Mouse (Mus musculus): ENCODE data around the gene Sh3bp1.
A peak's percentile ranks its signal among the peaks of the same experiment; 100 is the strongest.

The Sh3bp1 gene

DNA sequence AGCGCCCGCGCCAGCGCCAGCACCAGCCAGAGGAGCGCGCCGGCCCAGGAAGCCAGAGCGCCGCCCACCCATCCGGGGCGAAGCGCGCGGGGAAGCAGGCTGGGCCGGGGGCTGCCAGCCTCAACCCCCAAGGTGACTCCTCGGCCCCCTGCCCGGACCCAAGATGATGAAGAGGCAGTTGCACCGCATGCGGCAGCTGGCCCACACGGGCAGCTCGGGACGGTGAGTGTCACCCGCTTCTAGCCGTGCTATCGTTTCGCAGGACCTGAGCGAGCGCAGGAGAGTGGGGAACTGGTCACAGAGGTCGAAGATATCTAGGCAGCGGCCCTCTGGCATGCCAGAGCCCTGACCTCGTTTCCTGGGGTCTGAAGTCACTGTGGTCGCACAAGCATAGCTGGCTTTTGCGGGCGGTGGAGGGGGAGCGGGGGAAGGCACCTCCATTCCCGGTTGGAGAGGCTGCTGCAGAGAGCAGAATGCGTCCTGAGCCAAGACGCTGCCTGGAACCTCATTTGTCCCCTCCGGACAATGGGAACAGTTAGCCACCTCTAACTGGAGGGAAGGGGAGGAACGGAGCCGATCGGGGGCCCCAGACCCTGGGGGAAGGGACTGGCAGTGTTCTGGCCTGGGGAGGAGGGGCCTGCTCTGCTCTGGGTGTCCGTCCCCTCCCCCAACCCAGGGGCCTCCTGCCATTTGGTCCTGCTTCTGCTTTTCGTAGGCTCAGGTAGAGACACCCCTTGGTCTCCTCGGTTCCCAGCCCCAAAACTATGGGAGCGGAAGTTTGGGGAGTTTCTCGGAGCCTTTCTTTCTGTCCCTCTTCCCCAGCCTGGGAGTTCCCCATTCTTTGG lies at the start of gene Sh3bp1:
TSS of gene Sh3bp1 (plus strand) at position 29 of the 845 bp plus-strand sequence.
- DNase-seq (ENCODE audit: low spot score in 2 of 2), result peak; percentile 65 to 74

DNA sequence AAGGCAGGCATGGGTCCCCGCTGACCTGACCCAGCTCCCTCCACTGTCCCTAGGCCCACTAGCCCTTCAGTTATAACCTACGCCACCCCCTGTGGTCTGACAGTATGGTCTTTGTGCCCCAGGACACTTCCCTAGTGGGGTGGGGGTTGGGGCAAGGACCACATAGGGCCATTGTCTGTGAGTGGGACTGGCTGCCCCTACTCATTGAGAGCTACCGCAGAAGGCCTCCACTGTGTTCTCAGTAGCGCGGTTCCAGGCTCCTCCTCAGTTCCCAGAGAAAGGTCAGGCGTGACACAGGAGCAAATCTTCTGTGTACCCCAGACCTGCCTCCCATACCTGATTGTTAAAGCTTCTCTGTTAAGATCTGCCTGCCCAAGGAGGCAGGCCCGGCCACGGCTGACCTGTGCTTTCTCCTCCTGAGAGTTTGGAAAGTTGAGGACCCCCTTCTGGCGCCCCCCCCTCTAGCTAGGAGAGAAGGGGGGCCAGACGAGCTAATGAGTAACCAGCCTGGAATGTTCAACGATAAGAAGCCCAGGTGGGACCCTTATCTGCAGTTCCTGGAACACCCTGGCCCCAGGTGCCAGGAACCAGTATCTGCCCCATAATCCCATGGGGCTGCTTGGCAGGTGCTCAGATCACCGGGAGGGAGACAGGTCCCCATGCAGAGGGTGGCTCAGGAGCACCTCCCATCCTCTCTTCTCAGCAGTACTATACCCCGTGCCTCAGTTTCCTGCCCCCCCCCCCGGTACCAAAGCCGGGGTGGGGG lies 49.3 kb upstream of the Sh3bp1 start:
- DNase-seq (ENCODE audit: low spot score in 2 of 2), result no peak

DNA sequence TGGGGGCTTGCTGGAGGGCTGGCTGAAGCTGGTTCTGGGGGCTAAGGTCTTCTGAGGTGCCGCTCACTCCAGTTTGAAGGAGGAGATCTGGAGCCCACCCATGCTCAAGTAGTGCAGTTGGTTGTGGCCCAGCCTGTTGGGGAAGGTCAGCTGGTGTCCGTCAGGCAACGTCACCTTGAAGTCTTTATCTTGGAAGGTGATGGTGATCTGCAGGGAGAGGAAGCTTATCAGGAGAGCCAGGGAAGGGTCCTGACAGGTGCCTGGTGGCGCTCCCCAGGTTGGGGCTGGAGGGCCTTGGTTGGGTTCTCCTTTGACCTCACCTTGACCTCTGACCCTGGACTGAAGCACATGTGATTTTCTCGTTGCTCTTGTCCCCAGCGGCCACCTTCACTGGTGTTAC lies 48.6 kb upstream of the Sh3bp1 start:
- DNase-seq (ENCODE audit: low spot score in 2 of 2), result no peak

DNA sequence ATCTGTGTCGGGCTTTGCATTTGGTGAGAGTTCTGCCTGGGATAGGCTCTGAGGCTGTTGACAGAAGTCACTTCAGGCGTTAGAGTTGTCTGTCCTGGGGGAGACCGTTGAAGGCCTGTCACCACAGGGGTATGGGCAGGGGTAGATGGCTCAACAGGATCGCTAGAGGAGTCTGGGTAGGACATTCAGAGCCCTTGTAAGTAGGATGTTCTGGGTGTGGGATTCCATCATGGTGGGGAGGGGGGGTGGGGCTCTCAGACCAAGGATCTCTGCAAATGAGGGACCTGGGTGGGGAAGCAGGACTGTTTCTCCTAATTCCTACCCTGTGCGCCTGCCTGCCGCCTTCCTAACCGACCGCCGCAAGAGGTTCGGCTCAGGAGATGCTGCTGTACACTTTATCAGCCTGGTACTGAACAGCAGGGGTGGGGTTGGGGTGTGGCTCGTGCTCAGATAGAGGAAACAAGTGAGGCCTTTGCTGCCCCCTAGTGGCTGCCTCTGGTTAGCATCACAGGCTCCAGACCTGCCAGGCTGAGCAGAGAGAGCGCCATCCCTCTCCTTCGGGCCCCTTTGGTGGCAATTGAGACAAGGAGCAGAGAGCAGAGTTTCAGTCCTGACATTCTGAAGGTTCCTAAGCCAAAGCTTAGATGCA lies 47.9 kb upstream of the Sh3bp1 start:
- peak; percentile 90 to 93 for DNase-seq (ENCODE audit: low spot score in 2 of 2)

DNA sequence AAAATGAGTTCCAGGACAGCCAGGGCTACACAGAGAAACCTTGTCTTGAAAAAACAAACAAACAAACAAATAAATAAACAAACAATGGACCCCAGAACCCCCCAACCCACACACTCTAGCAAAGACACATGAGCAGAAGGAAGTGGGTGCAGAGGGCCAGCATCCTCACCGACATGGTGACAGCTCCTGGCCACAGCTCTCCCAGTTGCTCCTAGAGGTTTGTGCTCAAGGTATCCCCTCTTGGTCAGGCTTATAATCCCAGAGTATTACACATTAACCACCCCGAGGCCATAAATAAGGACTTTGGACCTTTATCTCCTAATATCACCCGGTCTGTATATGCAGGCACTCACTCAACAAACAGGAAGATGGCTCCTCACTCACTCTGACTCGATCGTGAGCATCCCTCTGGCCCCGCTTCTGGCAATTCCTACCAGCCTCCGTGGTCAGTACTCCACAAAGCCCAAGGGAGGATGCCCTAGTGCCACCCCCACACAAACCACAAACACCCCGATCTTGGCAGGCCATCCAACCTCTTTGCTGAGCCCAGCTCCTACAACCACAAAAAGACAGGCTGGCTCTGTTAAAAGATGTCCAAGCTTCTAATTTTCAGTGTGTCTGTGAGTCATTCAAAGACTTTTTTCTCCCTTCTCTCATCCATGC lies 44.1 kb upstream of the Sh3bp1 start, which contains the start of gene Lgals2:
TSS of gene Lgals2 (minus strand) at position 227 of the 663 bp plus-strand sequence.
- DNase-seq (ENCODE audit: low spot score in 2 of 2), result no peak

DNA sequence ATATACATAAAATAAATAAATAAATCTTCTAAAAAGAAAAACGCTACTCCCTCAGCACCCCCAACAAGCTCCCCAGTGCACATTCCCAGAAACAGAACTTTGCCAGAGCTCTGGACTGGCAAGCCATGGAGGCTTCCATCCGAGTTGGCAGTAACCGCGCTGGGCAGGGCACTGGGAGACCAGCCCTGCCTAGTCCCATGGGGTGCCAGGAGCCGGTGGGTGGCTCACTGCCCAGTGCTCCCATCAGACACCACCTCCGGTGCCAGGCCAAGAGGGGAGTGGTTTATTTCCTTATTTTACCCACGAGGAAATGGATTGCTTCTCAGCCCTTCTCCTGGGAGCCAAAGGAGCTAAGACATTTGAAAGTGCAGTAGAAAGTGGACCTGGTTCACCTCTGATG lies 42.6 kb upstream of the Sh3bp1 start:
- DNase-seq (ENCODE audit: low spot score in 2 of 2), result peak; percentile 79 to 84

DNA sequence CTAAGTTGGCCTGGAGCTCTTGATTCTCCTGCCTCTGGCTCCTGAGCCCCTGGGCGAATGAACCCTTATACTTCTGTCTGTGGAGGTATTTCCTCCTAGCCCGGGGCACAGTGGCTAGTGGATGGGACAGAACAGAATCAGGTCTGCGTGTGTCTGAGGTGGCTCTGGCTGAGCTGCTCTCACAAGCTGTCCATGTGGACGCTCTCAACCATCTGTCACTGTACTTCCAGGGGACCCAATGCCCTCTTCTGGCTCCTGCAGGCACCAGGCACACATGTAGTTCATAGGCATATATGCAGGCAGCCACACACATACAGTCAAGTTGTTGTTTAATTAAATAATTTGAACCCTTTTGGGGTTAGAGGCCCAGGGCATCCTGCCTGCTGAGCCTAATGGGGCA lies 40.3 kb upstream of the Sh3bp1 start:
- DNase-seq (ENCODE audit: low spot score in 2 of 2), result no peak

DNA sequence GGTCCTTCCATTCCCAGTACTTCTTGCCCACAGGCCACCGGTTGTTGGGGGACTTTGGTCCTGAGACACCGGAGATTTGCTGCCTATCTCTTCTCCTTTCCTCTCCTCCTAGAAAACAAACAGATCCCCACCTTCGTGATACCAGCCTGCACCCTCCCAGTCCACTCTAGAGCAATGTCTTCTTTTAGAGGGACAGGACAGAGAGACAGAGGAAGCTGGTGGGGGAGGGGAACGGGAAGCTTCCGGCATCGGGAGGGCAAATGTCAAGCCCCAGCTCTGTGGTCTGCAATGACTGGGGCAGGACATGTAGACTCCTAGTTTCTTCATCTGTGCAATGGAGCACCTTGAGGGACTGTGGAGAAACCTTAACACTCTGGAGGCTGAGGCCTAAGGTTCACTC lies 39.9 kb upstream of the Sh3bp1 start:
- DNase-seq (ENCODE audit: low spot score in 2 of 2), result no peak

DNA sequence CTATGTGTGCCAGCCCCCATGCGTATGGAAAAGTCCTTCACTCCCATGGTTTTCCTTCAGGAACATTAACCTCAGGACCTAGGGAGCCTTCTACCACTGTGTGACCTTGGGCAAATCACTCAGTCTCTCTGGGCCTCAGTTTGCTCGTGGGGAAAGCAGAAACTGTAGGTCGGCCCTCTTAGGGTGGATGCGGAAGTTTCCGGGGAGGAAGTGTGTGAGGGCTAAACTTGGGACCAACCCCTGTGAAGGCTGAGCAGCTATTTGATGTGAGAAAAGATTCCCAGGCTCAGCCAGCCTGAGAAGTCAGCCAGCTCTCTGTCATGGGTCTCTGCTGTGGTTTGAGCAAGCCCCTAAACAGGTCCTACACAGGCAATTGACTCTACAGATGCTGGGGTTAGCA lies 37.3 kb upstream of the Sh3bp1 start:
- DNase-seq (ENCODE audit: low spot score in 2 of 2), result no peak

DNA sequence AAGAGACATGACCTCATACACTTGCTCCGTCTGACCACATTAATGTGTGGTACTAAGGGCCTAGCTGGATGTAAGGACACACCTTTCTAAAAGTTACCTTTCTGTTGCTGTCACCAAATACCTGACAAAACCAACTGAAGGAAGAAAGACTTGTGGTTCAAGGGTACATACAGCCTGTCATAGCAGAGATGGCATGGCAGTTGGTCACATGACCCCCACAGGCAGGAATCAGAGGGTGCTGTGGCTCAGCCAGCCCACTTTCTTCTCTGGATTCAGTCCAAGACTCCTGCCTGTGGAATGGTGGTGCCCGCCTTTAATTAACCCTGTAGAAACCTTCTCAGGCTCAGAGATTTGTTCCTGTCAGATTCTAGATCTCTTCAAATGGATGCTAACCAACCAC lies 36.4 kb upstream of the Sh3bp1 start:
- no peak for DNase-seq (ENCODE audit: low spot score in 2 of 2)

DNA sequence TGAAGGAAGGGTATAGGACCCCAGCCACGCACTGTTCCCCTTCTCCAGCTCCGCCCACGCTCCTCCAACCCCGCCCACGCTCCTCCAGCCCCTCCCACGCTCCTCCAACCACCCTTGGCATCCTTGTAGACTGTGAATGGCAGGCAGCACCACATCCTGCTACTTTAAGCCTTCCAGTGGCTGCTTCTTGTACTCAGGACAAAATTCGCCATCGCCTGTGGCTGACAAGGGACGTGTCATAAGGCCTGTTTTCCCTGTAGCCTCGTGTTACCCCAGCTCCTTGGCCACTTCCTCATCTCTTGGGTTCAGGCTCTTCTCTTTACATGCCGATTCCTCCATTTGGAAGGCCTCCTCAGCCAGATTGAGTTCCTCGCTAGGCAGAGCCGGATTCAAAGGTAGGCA lies 35.7 kb upstream of the Sh3bp1 start:
- DNase-seq (ENCODE audit: low spot score in 2 of 2), result no peak

DNA sequence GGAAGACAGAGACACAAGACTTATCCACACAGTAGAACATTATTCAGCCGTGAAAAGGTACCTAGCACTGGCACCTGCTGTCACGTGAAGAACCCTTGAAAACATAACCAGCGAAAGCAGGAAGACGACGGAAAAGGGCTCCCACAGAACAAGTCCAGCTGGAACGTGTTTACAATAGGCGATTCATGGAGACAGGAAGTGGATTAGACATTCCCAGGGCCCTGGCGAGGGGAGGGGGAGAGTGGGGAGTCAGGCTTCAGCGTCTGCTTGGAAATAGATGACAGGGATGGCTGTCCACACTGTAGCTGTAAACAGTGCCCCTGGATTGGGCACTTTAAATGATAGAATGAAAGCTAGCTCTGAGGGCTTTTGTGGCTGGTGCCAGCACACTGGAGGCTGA lies 31.2 kb upstream of the Sh3bp1 start:
- peak; percentile 65 to 76 for DNase-seq (ENCODE audit: low spot score in 2 of 2)

DNA sequence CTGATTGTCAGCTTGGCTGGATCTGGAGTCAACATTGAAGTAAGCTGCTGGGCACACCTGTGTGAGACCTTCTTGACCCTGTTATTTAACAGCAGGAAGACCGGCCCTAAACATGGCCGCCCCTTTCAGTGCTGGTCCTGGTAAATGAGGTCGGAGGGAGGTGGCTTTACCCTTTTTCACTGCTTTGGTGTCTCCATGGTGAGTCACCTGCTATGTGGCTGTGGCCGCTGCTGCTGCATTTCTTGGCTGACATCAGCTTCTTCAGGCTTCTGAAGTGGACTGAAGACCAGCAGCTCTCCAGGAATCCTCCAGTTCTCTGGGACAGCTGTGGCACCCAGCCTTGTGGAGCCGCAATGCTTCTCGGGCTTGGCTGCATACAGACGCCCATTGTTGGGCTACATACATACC lies 30.7 kb upstream of the Sh3bp1 start:
- no peak for DNase-seq (ENCODE audit: low spot score in 2 of 2)

DNA sequence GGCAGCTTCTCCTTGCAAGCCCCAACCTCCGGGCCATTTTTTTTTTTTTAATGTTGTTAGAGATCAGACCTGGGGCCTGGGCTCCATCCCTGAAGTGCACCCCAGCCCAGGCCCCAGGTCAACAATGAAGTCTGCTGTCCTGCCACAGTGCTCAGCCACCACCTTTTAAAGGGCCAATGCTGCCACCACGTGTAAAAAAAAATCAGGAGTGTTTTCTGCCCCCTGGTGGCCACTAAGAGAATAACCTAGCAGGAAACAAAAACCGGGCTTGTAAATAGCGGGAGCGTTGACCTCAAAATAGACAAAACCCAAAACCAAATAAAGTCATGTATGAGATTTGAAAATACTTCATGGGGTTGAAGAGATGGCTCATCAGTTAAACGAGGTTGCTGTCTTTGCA lies 29.8 kb upstream of the Sh3bp1 start:
- peak in 1 of 2 experiments; percentile 60 for DNase-seq (ENCODE audit: low spot score in 2 of 2)

DNA sequence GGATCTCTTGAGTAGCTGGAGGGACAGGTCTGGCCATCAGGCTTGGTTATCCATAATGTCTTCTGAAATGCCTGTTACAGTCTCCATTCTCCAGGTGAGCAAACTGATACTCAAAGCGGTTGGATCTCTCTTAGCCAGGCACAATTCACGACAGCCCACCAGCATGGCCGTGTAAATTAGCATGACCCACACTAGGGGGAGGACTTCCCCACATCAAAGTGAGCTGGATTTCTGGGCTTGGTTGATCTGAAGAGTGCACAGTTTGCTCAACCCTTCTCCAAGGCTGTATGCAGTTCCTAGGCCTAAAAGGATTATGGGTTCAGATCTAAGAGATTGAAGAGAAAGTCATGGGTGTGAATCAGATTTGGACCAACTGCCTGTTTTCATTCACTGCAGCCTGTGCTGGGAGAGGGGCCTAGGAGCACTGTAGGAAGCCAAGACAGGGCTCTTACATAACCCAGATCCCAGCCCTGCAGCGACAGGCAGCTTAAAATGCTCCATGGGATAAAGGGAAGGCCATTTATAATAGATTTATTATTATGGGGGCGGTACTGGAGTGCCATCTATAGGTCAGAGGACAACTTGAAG lies 27.5 kb upstream of the Sh3bp1 start:
- DNase-seq (ENCODE audit: low spot score in 2 of 2), result no peak

DNA sequence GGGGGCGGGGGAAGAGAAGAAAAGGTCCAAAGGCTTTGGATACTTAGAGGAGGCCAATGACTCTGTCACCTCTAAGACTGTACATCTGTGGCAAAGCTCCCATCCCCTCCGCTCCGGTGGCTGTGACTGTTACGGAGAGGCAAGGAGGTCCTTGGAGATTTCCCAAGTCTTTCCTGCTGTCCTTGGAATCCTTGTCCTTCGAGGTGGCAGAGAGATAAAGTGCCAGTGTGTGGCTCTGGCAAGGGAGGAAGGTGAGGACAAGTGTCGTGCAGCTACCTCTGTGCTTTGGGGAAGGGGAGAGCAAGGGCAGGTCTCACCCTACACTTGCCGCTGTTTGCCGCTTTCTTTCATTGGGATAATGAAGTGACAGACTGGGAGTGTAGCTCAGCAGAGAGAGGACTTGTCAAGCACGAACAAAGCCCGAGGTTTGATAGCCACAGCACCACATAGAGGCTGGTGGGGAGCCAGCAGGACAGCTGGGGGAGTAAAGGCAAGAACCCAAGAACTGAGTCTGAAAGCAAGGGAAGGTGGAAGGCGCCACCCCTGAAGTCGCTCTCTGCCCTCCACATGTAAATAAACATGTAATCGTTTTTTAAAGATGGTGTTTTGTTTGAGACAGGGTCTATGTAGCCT lies 25.6 kb upstream of the Sh3bp1 start:
- DNase-seq (ENCODE audit: low spot score in 2 of 2), result no peak

DNA sequence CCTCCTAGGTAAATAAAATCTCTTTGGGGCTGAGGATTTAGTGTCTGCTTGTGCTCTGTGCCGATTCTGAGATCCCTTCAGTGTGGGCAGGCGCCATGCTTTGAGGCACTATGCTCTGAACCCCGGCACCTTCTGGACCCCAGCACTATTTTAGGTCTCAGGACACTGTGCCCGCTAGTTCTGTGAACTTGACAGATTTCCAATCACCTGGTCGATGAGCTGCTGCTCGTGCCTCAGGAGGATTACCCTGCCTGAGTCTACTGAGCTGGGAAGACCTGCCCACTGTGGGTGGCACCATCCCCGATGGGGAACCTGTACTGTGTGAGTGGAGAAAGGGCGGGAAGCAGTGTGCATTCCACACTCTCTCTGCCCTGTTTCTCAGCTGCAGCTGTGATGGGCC lies 24.6 kb upstream of the Sh3bp1 start:
- DNase-seq (ENCODE audit: low spot score in 2 of 2), result no peak

DNA sequence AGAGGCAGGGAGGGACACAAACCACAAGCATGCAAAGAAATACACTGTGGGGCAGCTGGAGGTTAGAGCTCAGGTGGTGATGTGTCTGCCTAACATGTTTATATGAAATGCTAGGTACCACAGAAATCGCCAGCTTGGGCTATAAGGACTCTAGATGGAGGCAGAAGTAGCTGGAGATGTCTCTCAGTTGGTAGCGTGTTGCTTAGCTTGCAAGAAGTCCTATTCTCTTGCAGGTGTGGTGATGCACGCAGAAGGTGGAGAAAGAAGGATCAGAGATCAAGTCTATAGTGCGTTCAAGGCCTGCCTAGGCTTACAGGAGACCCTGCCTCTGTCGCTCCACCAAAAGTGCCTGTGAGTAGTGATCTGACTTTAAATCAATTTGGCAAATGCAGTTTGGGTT lies 24.0 kb upstream of the Sh3bp1 start:
- DNase-seq (ENCODE audit: low spot score in 2 of 2), result no peak

DNA sequence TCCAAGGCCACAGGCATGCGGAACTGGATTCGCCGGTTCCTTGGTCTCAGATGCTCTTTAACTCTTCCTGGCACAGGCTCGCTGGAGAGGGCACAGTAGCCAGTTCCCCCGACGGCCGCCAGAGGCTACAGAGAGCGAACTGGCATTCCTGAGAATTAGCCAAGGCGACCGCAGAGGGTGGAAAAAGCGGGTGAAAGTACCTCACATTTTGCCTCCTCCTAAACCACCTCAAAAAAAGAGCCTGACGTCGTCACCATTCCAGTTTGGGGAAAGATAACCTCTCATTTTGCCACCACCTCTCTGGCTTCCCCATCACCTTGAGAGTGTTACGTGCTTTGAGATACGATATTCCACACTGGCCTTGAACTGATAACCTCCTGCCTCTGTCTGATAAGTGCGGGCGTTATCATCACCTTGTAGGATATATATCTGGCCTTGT lies 23.3 kb upstream of the Sh3bp1 start:
- DNase-seq (ENCODE audit: low spot score in 2 of 2), result peak; percentile 91 to 92

DNA sequence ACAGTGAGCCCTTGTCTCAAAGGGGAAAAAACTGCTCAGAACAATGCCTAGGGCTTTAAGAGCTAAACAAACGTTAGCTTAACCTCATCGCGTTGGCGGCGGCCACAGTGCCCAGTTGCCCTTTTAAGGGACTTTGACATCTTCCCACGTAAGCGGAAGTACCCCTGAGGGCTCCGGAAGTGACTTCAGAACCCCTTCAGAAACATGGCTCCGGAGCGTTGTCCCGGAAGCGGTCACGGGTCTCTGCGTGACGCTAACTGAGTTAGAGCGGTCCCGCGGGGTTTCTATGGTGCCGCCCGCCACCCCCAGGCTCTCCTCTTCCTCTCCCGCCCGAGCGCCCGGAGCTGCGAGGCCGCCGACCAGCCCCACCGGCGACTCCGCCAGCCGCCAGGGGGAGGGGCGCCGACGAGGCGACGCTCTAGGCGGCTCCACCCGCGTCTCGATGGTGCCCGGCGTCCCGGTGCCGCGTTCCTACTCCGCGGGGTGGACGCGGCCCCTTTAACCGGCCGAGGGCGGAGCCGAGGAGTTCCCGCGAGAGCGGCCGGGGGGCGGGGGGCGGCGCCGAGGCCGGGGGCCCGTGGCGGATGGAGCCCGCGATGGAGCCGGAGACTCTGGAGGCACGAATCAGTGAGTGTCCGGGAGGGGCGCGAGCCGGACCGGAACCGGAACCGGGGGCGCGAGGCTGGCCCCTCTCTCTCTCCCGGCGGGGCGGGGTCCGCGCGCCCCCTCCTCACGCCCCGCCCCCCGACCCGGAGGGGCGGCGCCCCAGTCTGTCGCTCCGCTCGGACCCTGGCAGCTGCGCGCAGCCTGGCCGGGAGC lies 22.4 kb upstream of the Sh3bp1 start, which contains the start of gene Gga1:
TSS of gene Gga1 (plus strand) at position 200 of the 819 bp plus-strand sequence.
- DNase-seq (ENCODE audit: low spot score in 2 of 2), result peak; percentile 97

All from right cerebral cortex, postnatal 10 days (tissue).